In the genomic region with DNA sequence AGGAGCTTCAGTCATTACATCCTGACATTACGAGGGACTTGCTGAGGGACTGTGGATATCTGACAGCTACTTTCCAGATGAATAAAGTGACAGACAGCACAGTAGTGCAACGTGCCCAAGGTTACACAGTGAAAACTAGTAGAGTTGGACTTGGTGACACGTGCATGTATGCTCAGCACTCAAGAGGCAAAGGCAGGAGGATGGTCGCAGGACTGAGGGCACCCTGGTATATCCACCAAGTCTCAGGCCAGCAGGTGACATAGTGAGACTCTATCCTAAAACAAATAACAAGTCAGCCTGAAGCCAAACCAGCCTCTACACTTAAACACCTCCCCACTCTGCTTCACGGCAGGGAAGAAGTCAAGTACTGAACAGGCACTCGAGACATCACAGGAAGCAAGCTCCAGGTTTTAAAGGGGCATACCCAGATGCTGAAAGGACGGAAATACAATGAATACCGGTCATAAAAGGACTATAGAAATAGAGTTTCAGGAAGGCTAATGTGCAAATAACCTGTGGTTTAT, we compare ENCODE assay signal across 16 mouse cellular contexts.
"Had no signal": no experiment of that assay in that cellular context is flagged by ENCODE, and none has a peak within 500 bp of the region (broad histone marks: within the 10 kb centered on the region; RNA-seq: fewer than 3 reads in every experiment).

No protein-coding gene starts in this region.

- H3K4me3 ChIP-seq: left cerebral cortex, adult 2 months; limb, embryonic 10.5 days; megakaryocyte, embryonic 14.5 days; midbrain, embryonic 15.5 days; neural tube, embryonic 12.5 days; stomach, embryonic 15.5 days had no signal

- H3K27ac ChIP-seq: kidney, postnatal 0 days; limb, embryonic 10.5 days; liver, embryonic 14.5 days; macrophage; midbrain, embryonic 15.5 days; neural tube, embryonic 12.5 days; stomach, embryonic 15.5 days had no signal

- H3K4me2 ChIP-seq: midbrain, embryonic 11.5 days; midbrain, embryonic 15.5 days; neural tube, embryonic 12.5 days; stomach, embryonic 15.5 days had no signal

- H3K4me1 ChIP-seq: limb, embryonic 10.5 days; midbrain, embryonic 15.5 days; neural tube, embryonic 12.5 days; stomach, embryonic 15.5 days had no signal

- ATAC-seq: intestine, embryonic 16.5 days; midbrain, embryonic 15.5 days had no signal

- DNase-seq: kidney, postnatal 4 days; right cerebral cortex, postnatal 4 days; spleen, adult 18-20 months; thymus, adult 2 months; thymus, postnatal 25 days had no signal

- H3K36me3 ChIP-seq: midbrain, embryonic 15.5 days; stomach, embryonic 15.5 days had no signal

- H3K27me3 ChIP-seq: megakaryocyte, embryonic 14.5 days; midbrain, embryonic 15.5 days; neural tube, embryonic 12.5 days; stomach, embryonic 15.5 days had no signal

- H3K9ac ChIP-seq: liver, embryonic 14.5 days; midbrain, embryonic 15.5 days; neural tube, embryonic 12.5 days; stomach, embryonic 15.5 days had no signal

- H3K9me3 ChIP-seq: limb, embryonic 10.5 days; megakaryocyte, embryonic 14.5 days; midbrain, embryonic 15.5 days; neural tube, embryonic 12.5 days; stomach, embryonic 15.5 days had no signal
